Mouse (Mus musculus): ENCODE measurements around the gene Ppp1r8. TPM values are rescaled to one million over a fixed set of nuclear protein-coding genes. Genes with fewer than 3 reads are reported as not detected.

Gene Ppp1r8
- polyA plus RNA-seq, 1 experiment from 2014 or later: 60.2 TPM

GRCm38 (mm10) chr4:132809621-132810020, 33.3 kb downstream of the Ppp1r8 start:
- no peaks in the 10 kb centered on the region for H3K27me3 ChIP-seq (replicated peaks; ENCODE audit: control insufficient read depth, insufficient read depth, low read length)
- no peak overlapping the region for H3K27ac ChIP-seq (ENCODE audit: low read length)
- no peak overlapping the region for H3K9ac ChIP-seq (ENCODE audit: low read depth, low read length)
- H3K4me2 ChIP-seq (ENCODE audit: low read depth, low read length): no peak overlapping the region
- ATAC-seq: no peak
- H3K4me1 ChIP-seq (ENCODE audit: control insufficient read depth, insufficient read depth, low read length): no peaks in the 10 kb centered on the region; the same call in 1 of the 2 replicates
- 68% methylated on average over 5 of the region's 5 CpGs for WGBS
- H3K9me3 ChIP-seq (ENCODE audit: control insufficient read depth, low read length): no peaks in the 10 kb centered on the region
- H3K36me3 ChIP-seq (ENCODE audit: control insufficient read depth, insufficient read depth, low read length): no peaks in the 10 kb centered on the region
- no peak overlapping the region for H3K4me3 ChIP-seq (ENCODE audit: low read length)

GRCm38 (mm10) chr4:132807771-132808641, 35.0 kb downstream of the Ppp1r8 start:
- Histone ChIP-seq H3K27me3 (replicated peaks; ENCODE audit: control insufficient read depth, insufficient read depth, low read length) (no peaks in the 10 kb centered on the region), H3K4me3 (ENCODE audit: low read length) (no peak overlapping the region), H3K4me2 (ENCODE audit: low read depth, low read length) (no peak overlapping the region), H3K36me3 (ENCODE audit: control insufficient read depth, insufficient read depth, low read length) (no peaks in the 10 kb centered on the region), H3K9me3 (ENCODE audit: control insufficient read depth, low read length) (no peaks in the 10 kb centered on the region), H3K9ac (ENCODE audit: low read depth, low read length) (no peak overlapping the region), H3K4me1 (ENCODE audit: control insufficient read depth, insufficient read depth, low read length) (no peaks in the 10 kb centered on the region; the same call in 1 of the 2 replicates), H3K27ac (ENCODE audit: low read length) (peak overlapping the region; percentile 31; the same call in 1 of the 2 replicates)
- WGBS: 59% methylated on average over 5 of the region's 5 CpGs
- no peak for ATAC-seq

GRCm38 (mm10) chr4:132806620-132807191, 36.3 kb downstream of the Ppp1r8 start:
- H3K9me3 ChIP-seq (ENCODE audit: control insufficient read depth, low read length): no peaks in the 10 kb centered on the region
- no peaks in the 10 kb centered on the region; the same call in 1 of the 2 replicates for H3K4me1 ChIP-seq (ENCODE audit: control insufficient read depth, insufficient read depth, low read length)
- 83% methylated on average over 7 of the region's 7 CpGs for WGBS
- H3K27me3 ChIP-seq (replicated peaks; ENCODE audit: control insufficient read depth, insufficient read depth, low read length): no peaks in the 10 kb centered on the region
- no peaks in the 10 kb centered on the region for H3K36me3 ChIP-seq (ENCODE audit: control insufficient read depth, insufficient read depth, low read length)
- no peak overlapping the region for H3K9ac ChIP-seq (ENCODE audit: low read depth, low read length)
- H3K4me2 ChIP-seq (ENCODE audit: low read depth, low read length): no peak overlapping the region
- H3K4me3 ChIP-seq (ENCODE audit: low read length): no peak overlapping the region
- no peak for ATAC-seq
- no peak overlapping the region for H3K27ac ChIP-seq (ENCODE audit: low read length)

GRCm38 (mm10) chr4:132805599-132806197, 37.3 kb downstream of the Ppp1r8 start:
- Histone ChIP-seq H3K27me3 (replicated peaks; ENCODE audit: control insufficient read depth, insufficient read depth, low read length) (no peaks in the 10 kb centered on the region), H3K9ac (ENCODE audit: low read depth, low read length) (no peak overlapping the region), H3K4me1 (ENCODE audit: control insufficient read depth, insufficient read depth, low read length) (no peaks in the 10 kb centered on the region; the same call in 1 of the 2 replicates), H3K4me2 (ENCODE audit: low read depth, low read length) (no peak overlapping the region), H3K4me3 (ENCODE audit: low read length) (no peak overlapping the region), H3K9me3 (ENCODE audit: control insufficient read depth, low read length) (no peaks in the 10 kb centered on the region), H3K36me3 (ENCODE audit: control insufficient read depth, insufficient read depth, low read length) (no peaks in the 10 kb centered on the region), H3K27ac (ENCODE audit: low read length) (no peak overlapping the region)
- 77% methylated on average over 12 of the region's 12 CpGs for WGBS
- no peak for ATAC-seq

GRCm38 (mm10) chr4:132805146-132805545, 37.8 kb downstream of the Ppp1r8 start:
- no peaks in the 10 kb centered on the region for H3K9me3 ChIP-seq (ENCODE audit: control insufficient read depth, low read length)
- no peaks in the 10 kb centered on the region; the same call in 1 of the 2 replicates for H3K4me1 ChIP-seq (ENCODE audit: control insufficient read depth, insufficient read depth, low read length)
- WGBS: 88% methylated on average over 5 of the region's 5 CpGs
- H3K9ac ChIP-seq (ENCODE audit: low read depth, low read length): no peak overlapping the region
- no peak overlapping the region for H3K4me2 ChIP-seq (ENCODE audit: low read depth, low read length)
- no peak for ATAC-seq
- H3K27me3 ChIP-seq (replicated peaks; ENCODE audit: control insufficient read depth, insufficient read depth, low read length): no peaks in the 10 kb centered on the region
- no peak overlapping the region for H3K27ac ChIP-seq (ENCODE audit: low read length)
- no peaks in the 10 kb centered on the region for H3K36me3 ChIP-seq (ENCODE audit: control insufficient read depth, insufficient read depth, low read length)
- H3K4me3 ChIP-seq (ENCODE audit: low read length): no peak overlapping the region

GRCm38 (mm10) chr4:132804331-132804730, 38.6 kb downstream of the Ppp1r8 start:
- Histone ChIP-seq H3K4me3 (ENCODE audit: low read length) (no peak overlapping the region), H3K4me2 (ENCODE audit: low read depth, low read length) (no peak overlapping the region), H3K9ac (ENCODE audit: low read depth, low read length) (no peak overlapping the region), H3K9me3 (ENCODE audit: control insufficient read depth, low read length) (no peaks in the 10 kb centered on the region), H3K36me3 (ENCODE audit: control insufficient read depth, insufficient read depth, low read length) (no peaks in the 10 kb centered on the region), H3K27me3 (replicated peaks; ENCODE audit: control insufficient read depth, insufficient read depth, low read length) (no peaks in the 10 kb centered on the region), H3K4me1 (ENCODE audit: control insufficient read depth, insufficient read depth, low read length) (no peaks in the 10 kb centered on the region; the same call in 1 of the 2 replicates), H3K27ac (ENCODE audit: low read length) (no peak overlapping the region)
- no peak for ATAC-seq
- 85% methylated on average over 6 of the region's 6 CpGs for WGBS

- H3K27ac ChIP-seq (ENCODE audit: low read length): no peak overlapping the region
- no peak overlapping the region for H3K4me3 ChIP-seq (ENCODE audit: low read length)
- no peak overlapping the region for H3K4me2 ChIP-seq (ENCODE audit: low read depth, low read length)
- H3K36me3 ChIP-seq (ENCODE audit: control insufficient read depth, insufficient read depth, low read length): no peaks in the 10 kb centered on the region
- no peak for ATAC-seq
- 95% methylated on average over 7 of the region's 7 CpGs for WGBS
- H3K4me1 ChIP-seq (ENCODE audit: control insufficient read depth, insufficient read depth, low read length): no peaks in the 10 kb centered on the region; the same call in 1 of the 2 replicates
- H3K27me3 ChIP-seq (replicated peaks; ENCODE audit: control insufficient read depth, insufficient read depth, low read length): no peaks in the 10 kb centered on the region
- H3K9ac ChIP-seq (ENCODE audit: low read depth, low read length): no peak overlapping the region
- H3K9me3 ChIP-seq (ENCODE audit: control insufficient read depth, low read length): no peaks in the 10 kb centered on the region
These were observed 39.1 kb downstream of the Ppp1r8 start for GRCm38 (mm10) chr4:132803876-132804275.

GRCm38 (mm10) chr4:132803212-132803611, 39.8 kb downstream of the Ppp1r8 start:
- Histone ChIP-seq H3K36me3 (ENCODE audit: control insufficient read depth, insufficient read depth, low read length) (no peaks in the 10 kb centered on the region), H3K9ac (ENCODE audit: low read depth, low read length) (no peak overlapping the region), H3K4me3 (ENCODE audit: low read length) (no peak overlapping the region), H3K4me2 (ENCODE audit: low read depth, low read length) (no peak overlapping the region), H3K27me3 (replicated peaks; ENCODE audit: control insufficient read depth, insufficient read depth, low read length) (no peaks in the 10 kb centered on the region), H3K27ac (ENCODE audit: low read length) (no peak overlapping the region; the same call in 1 of the 2 replicates), H3K4me1 (ENCODE audit: control insufficient read depth, insufficient read depth, low read length) (no peaks in the 10 kb centered on the region), H3K9me3 (ENCODE audit: control insufficient read depth, low read length) (no peaks in the 10 kb centered on the region)
- ATAC-seq: no peak
- WGBS: 85% methylated on average over 5 of the region's 5 CpGs

GRCm38 (mm10) chr4:132802171-132802637, 40.8 kb downstream of the Ppp1r8 start:
- Histone ChIP-seq H3K4me1 (ENCODE audit: control insufficient read depth, insufficient read depth, low read length) (no peaks in the 10 kb centered on the region), H3K9ac (ENCODE audit: low read depth, low read length) (peak overlapping the region; percentile 2; the same call in 1 of the 2 replicates), H3K27ac (ENCODE audit: low read length) (peak overlapping the region; percentile 5; the same call in 1 of the 2 replicates), H3K9me3 (ENCODE audit: control insufficient read depth, low read length) (no peaks in the 10 kb centered on the region), H3K27me3 (replicated peaks; ENCODE audit: control insufficient read depth, insufficient read depth, low read length) (no peaks in the 10 kb centered on the region), H3K4me3 (ENCODE audit: low read length) (no peak overlapping the region), H3K36me3 (ENCODE audit: control insufficient read depth, insufficient read depth, low read length) (no peaks in the 10 kb centered on the region), H3K4me2 (ENCODE audit: low read depth, low read length) (no peak overlapping the region)
- no peak for ATAC-seq
- WGBS: 63% methylated on average over 16 of the region's 16 CpGs

Measured in intestine, embryonic 16.5 days (tissue).